Mouse (Mus musculus) ES-E14 (cell line): ENCODE measurements at regions not wholly inside any gene's neighbourhood (a gene's known extent, or its start where the extent isn't known, plus 50 kb on each side); places are given as distances from the start of the nearest gene placed in this dataset.

Experiments
- DNase-seq: peaks from one replicate; pipeline ENCODE4 v3.0.0-alpha.2; 2013; ENCODE audit warnings: low read depth, low spot score
- H3K27ac ChIP-seq: 2 replicates; pipeline ENCODE4 v1.5.1; 2012; ENCODE audit warnings: low read depth, mild to moderate bottlenecking, low read length, moderate library complexity, mixed read lengths; ENCODE audit not compliant: poor library complexity, insufficient read depth, severe bottlenecking
- H3K36me3 ChIP-seq: 2 replicates; pipeline ENCODE4 v1.6.1; 2012; ENCODE audit warnings: mild to moderate bottlenecking, low read length, moderate library complexity, mixed read lengths; ENCODE audit not compliant: control insufficient read depth, poor library complexity, insufficient read depth, severe bottlenecking
- H3K4me1 ChIP-seq, 2 experiments: fragments of 150-350 bp in 1 of 2; sonication (generic) in 1 of 2; 2 replicates each; pipeline ENCODE4 v1.6.1; 2012; ENCODE audit warnings: low read length in 2 of 2, mild to moderate bottlenecking in 1 of 2, mixed read lengths in 1 of 2; ENCODE audit not compliant: control insufficient read depth in 2 of 2, insufficient read depth in 2 of 2, poor library complexity in 1 of 2
- H3K4me3 ChIP-seq, 2 experiments: fragments of 150-350 bp in 1 of 2; sonication (generic) in 1 of 2; 2 replicates each; pipeline ENCODE4 v1.5.1; 2012; ENCODE audit warnings: low read length in 2 of 2, low read depth in 1 of 2, mild to moderate bottlenecking in 1 of 2, mixed read lengths in 1 of 2; ENCODE audit not compliant: insufficient read depth in 1 of 2, poor library complexity in 1 of 2, severe bottlenecking in 1 of 2
- H3K9ac ChIP-seq: 2 replicates; pipeline ENCODE4 v1.6.1; 2012; ENCODE audit warnings: low read depth, mild to moderate bottlenecking, low read length, mixed read lengths; ENCODE audit not compliant: poor library complexity, insufficient read depth, severe bottlenecking
- H3K9me3 ChIP-seq: fragments of 150-350 bp; sonication (generic); 2 replicates; pipeline ENCODE4 v1.6.1; 2012; ENCODE audit warnings: low read depth, mild to moderate bottlenecking, low read length; ENCODE audit not compliant: control insufficient read depth, insufficient read depth
- CHD2 ChIP-seq: IDR thresholded peaks from 2 replicates; pipeline ENCODE4 v1.6.1; 2014; ENCODE audit warnings: mild to moderate bottlenecking, low read depth, low read length, inconsistent platforms
- HCFC1 ChIP-seq: IDR thresholded peaks from 2 replicates; pipeline ENCODE4 v1.6.1; 2012; ENCODE audit warnings: low read length, inconsistent platforms, borderline replicate concordance; ENCODE audit not compliant: insufficient read depth
- MAFK ChIP-seq: IDR thresholded peaks from 2 replicates; pipeline ENCODE4 v1.6.1; 2014; ENCODE audit warnings: mild to moderate bottlenecking, low read depth, low read length, inconsistent platforms; ENCODE audit not compliant: insufficient read depth
- ZC3H11A ChIP-seq: IDR thresholded peaks from 2 replicates; pipeline ENCODE4 v1.6.1; 2012; ENCODE audit warnings: low read depth, mild to moderate bottlenecking, inconsistent platforms, low read length, borderline replicate concordance
- ZNF384 ChIP-seq: IDR thresholded peaks from 2 replicates; pipeline ENCODE4 v1.6.1; 2012; ENCODE audit warnings: low read depth, low read length, inconsistent platforms
- in situ Hi-C, 2 experiments: fragments of 600-800 bp; cut with MboI; formaldehyde crosslinking; loops; one replicate each; pipeline ENCODE4 v1.15.1; 2025; ENCODE audit warnings: low sequenced_read_pairs in 2 of 2, inconsistent platforms in 1 of 2; ENCODE audit not compliant: unreplicated experiment in 2 of 2

- in situ Hi-C loops: no loop called here
- H3K4me1 ChIP-seq: no peaks in the 10 kb centered on the region
- H3K9ac ChIP-seq: no peak overlapping the region
- no peaks in the 10 kb centered on the region for H3K36me3 ChIP-seq
- no peak for TF ChIP-seq HCFC1
- no peak for TF ChIP-seq CHD2
- no peak for TF ChIP-seq ZNF384
- TF ChIP-seq ZC3H11A: no peak
- TF ChIP-seq MAFK: no peak
- DNase-seq: no peak
- H3K4me3 ChIP-seq: no peak overlapping the region
- no peak overlapping the region for H3K27ac ChIP-seq
- H3K9me3 ChIP-seq: no peaks in the 10 kb centered on the region
These were observed 54.0 kb upstream of the Satb2 start for GRCm38 (mm10) chr1:57032407-57032806.

- in situ Hi-C loops: no loop called here
- Histone ChIP-seq H3K9ac (no peak overlapping the region), H3K36me3 (no peaks in the 10 kb centered on the region), H3K4me3 (no peak overlapping the region), H3K4me1 (no peaks in the 10 kb centered on the region), H3K27ac (no peak overlapping the region), H3K9me3 (no peaks in the 10 kb centered on the region)
- DNase-seq: no peak
- no peak for TF ChIP-seq ZC3H11A
- no peak for TF ChIP-seq ZNF384
- no peak for TF ChIP-seq CHD2
- TF ChIP-seq HCFC1: no peak
- no peak for TF ChIP-seq MAFK
These were observed 54.8 kb upstream of the Satb2 start for GRCm38 (mm10) chr1:57033244-57033643.

- no peak for DNase-seq
- no peak overlapping the region for H3K27ac ChIP-seq
- no peak overlapping the region for H3K4me3 ChIP-seq
- no peak overlapping the region for H3K9ac ChIP-seq
- TF ChIP-seq CHD2 (no peak), ZNF384 (no peak), MAFK (no peak), ZC3H11A (no peak), HCFC1 (no peak)
- H3K9me3 ChIP-seq: no peaks in the 10 kb centered on the region
- in situ Hi-C loops: no loop called here
- no peaks in the 10 kb centered on the region for H3K36me3 ChIP-seq
- no peaks in the 10 kb centered on the region for H3K4me1 ChIP-seq
These were observed 56.0 kb upstream of the Satb2 start for GRCm38 (mm10) chr1:57034411-57034810.

- DNase-seq: no peak
- in situ Hi-C loops: no loop called here
- no peaks in the 10 kb centered on the region for H3K9me3 ChIP-seq
- H3K9ac ChIP-seq: no peak overlapping the region
- no peaks in the 10 kb centered on the region for H3K4me1 ChIP-seq
- no peak overlapping the region for H3K4me3 ChIP-seq
- no peaks in the 10 kb centered on the region for H3K36me3 ChIP-seq
- no peak for TF ChIP-seq MAFK
- TF ChIP-seq ZNF384: no peak
- no peak for TF ChIP-seq HCFC1
- TF ChIP-seq ZC3H11A: no peak
- no peak for TF ChIP-seq CHD2
- H3K27ac ChIP-seq: no peak overlapping the region
These were observed 57.9 kb upstream of the Satb2 start for GRCm38 (mm10) chr1:57036382-57036781.

GRCm38 (mm10) chr1:57040201-57040600, 61.8 kb upstream of the Satb2 start:
- no peak for DNase-seq
- no peak overlapping the region for H3K4me3 ChIP-seq
- TF ChIP-seq MAFK (no peak), HCFC1 (no peak), ZNF384 (no peak)
- in situ Hi-C loops: no loop called here
- no peaks in the 10 kb centered on the region for H3K36me3 ChIP-seq
- no peaks in the 10 kb centered on the region for H3K4me1 ChIP-seq
- no peak overlapping the region for H3K27ac ChIP-seq
- no peaks in the 10 kb centered on the region for H3K9me3 ChIP-seq
- no peak overlapping the region for H3K9ac ChIP-seq
